Mouse (Mus musculus): ENCODE results near the gene Srek1.

GRCm38 (mm10) chr13:103822270-103822669, 47.9 kb upstream of the Srek1 start:
- TF ChIP-seq POLR2A (IDR thresholded peaks at IDR 0.05; ENCODE audit: low read depth, low read length) = no peak
- no peak for TF ChIP-seq CTCF (IDR thresholded peaks at IDR 0.05; ENCODE audit: borderline replicate concordance, insufficient read depth, low read length)

Measured in embryonic fibroblast, embryonic 13.5 days (primary cell).